8 mouse cellular contexts compared by ENCODE assay signal in genomic region chr4:154964581-154965235, GRCm38 (mm10). TPM values are rescaled to one million over a fixed set of nuclear protein-coding genes. Genes with fewer than 3 reads are reported as not detected.
DNase-seq lines count a peak whose midpoint lies in the region; ATAC-seq and TF ChIP-seq lines count a peak whose summit lies in the region.

No protein-coding gene starts in this region.

- peak overlapping the region; percentile 91 for H3K4me3 ChIP-seq in E14TG2a.4 (replicated peaks; ENCODE audit: low read length)
- H3K4me3 ChIP-seq in forebrain, embryonic 11.5 days (ENCODE audit: low read depth, low read length): peak overlapping the region; percentile 97
- H3K4me3 ChIP-seq in limb, embryonic 15.5 days: peak overlapping the region; percentile 80
- peak overlapping the region; percentile 89 for H3K4me3 ChIP-seq in olfactory bulb, adult 2 months (ENCODE audit: insufficient read depth, low read depth, low read length)

- peaks cover 41% of the 10 kb centered on the region for H3K27me3 ChIP-seq in E14TG2a.4 (ENCODE audit: insufficient read depth, low read length)
- H3K27me3 ChIP-seq in forebrain, embryonic 11.5 days (ENCODE audit: control insufficient read depth, insufficient read depth, low read length): peaks cover 5% of the 10 kb centered on the region; the same call in 1 of the 2 replicates
- peaks cover 38% of the 10 kb centered on the region for H3K27me3 ChIP-seq in limb, embryonic 15.5 days

- H3K9ac ChIP-seq in forebrain, embryonic 11.5 days (ENCODE audit: low read length): peak overlapping the region; percentile 99
- peak overlapping the region; percentile 74 for H3K9ac ChIP-seq in limb, embryonic 15.5 days

- peak overlapping the region; percentile 98 for H3K27ac ChIP-seq in forebrain, embryonic 11.5 days (ENCODE audit: low read depth, low read length)
- H3K27ac ChIP-seq in limb, embryonic 15.5 days: peak overlapping the region; percentile 93
- peak overlapping the region; percentile 69 for H3K27ac ChIP-seq in olfactory bulb, adult 2 months (ENCODE audit: insufficient read depth, low read depth, low read length)

- peaks cover 9% of the 10 kb centered on the region for H3K9me3 ChIP-seq in E14TG2a.4 (ENCODE audit: low read length)
- H3K9me3 ChIP-seq in forebrain, embryonic 11.5 days (ENCODE audit: control insufficient read depth, low read length): no peaks in the 10 kb centered on the region
- no peaks in the 10 kb centered on the region for H3K9me3 ChIP-seq in limb, embryonic 15.5 days

- peak overlapping the region; percentile 87 for H3K4me2 ChIP-seq in forebrain, embryonic 11.5 days (ENCODE audit: low read depth, low read length, severe bottlenecking)
- H3K4me2 ChIP-seq in limb, embryonic 15.5 days: peak overlapping the region; percentile 71

- under 1% methylated on average over 36 of the region's 36 CpGs for WGBS in forebrain, embryonic 11.5 days
- WGBS in limb, embryonic 15.5 days: 1% methylated on average over 36 of the region's 36 CpGs
- under 1% methylated on average over 36 of the region's 36 CpGs for WGBS in olfactory bulb, adult 2 months

- H3K36me3 ChIP-seq in E14TG2a.4 (ENCODE audit: insufficient read depth, low read length): peaks cover 34% of the 10 kb centered on the region
- peaks cover 9% of the 10 kb centered on the region; the same call in 1 of the 2 replicates for H3K36me3 ChIP-seq in forebrain, embryonic 11.5 days (ENCODE audit: control insufficient read depth, insufficient read depth, low read length)
- H3K36me3 ChIP-seq in limb, embryonic 15.5 days: peaks cover 14% of the 10 kb centered on the region

- no peak for ATAC-seq in forebrain, embryonic 11.5 days (replicated peaks; ENCODE audit: low FRiP score)
- ATAC-seq in limb, embryonic 15.5 days (ENCODE audit: insufficient number of reproducible peaks, low FRiP score, low TSS enrichment, low read depth): peak; percentile 16; the same call in 1 of the 2 replicates

- peak; percentile 49 for DNase-seq in embryo, embryonic 10.5 days (ENCODE audit: low spot score)
- no peak for DNase-seq in embryo, embryonic 9.5 days (ENCODE audit: extremely low spot score)
- no peak for DNase-seq in forebrain, embryonic 11.5 days (ENCODE audit: low spot score)
- no peak for DNase-seq in adrenal gland, adult 8-10 months
- DNase-seq in urinary bladder, postnatal 4 days (ENCODE audit: low spot score in 2 of 2): no peak

- TF ChIP-seq POLR2A in olfactory bulb, adult 2 months (IDR thresholded peaks at IDR 0.05; ENCODE audit: insufficient read depth, low read depth, low read length): no peak

- no peak for TF ChIP-seq CTCF in E14TG2a.4 (conservative IDR thresholded peaks at IDR 0.05; ENCODE audit: low read length)
- no peak for TF ChIP-seq CTCF in olfactory bulb, adult 2 months (IDR thresholded peaks at IDR 0.05; ENCODE audit: insufficient read depth, low read depth, low read length)

- peaks cover 54% of the 10 kb centered on the region for H3K4me1 ChIP-seq in E14TG2a.4 (replicated peaks; ENCODE audit: low read depth, low read length)
- H3K4me1 ChIP-seq in forebrain, embryonic 11.5 days (replicated peaks; ENCODE audit: control insufficient read depth, insufficient read depth, low read length): peaks cover 22% of the 10 kb centered on the region
- peaks cover 54% of the 10 kb centered on the region for H3K4me1 ChIP-seq in limb, embryonic 15.5 days
- peaks cover 42% of the 10 kb centered on the region for H3K4me1 ChIP-seq in olfactory bulb, adult 2 months (ENCODE audit: control insufficient read depth, insufficient read depth, low read length)

RNA-seq across cellular contexts. Expression of gene Pank4, which starts 0.8 kb away (rescaled TPM):
- polyA plus RNA-seq in forebrain, embryonic 11.5 days (2014; fragmentation: Nextera tagmentation; extraction: Ambion mirVana): 43.1 and 49.1 TPM in 2 replicates
- polyA plus RNA-seq in limb, embryonic 15.5 days (2015; fragmentation: Nextera tagmentation; extraction: Ambion mirVana): 35.4 and 38.6 TPM in 2 replicates
- not detected in 2 replicates for polyA plus RNA-seq in olfactory bulb, adult 2 months (2012; ENCODE audit: insufficient read depth, insufficient read length, low replicate concordance, missing spikeins)
- 10 to 100 TPM; 27.8 to 38.1 (median 34.0) TPM for total RNA-seq in adrenal gland, adult 8-10 months (2022)

RNA-seq across cellular contexts. Expression of gene Hes5, which starts 4.0 kb away (rescaled TPM):
- 313 and 318 TPM in 2 replicates for polyA plus RNA-seq in forebrain, embryonic 11.5 days (2014; fragmentation: Nextera tagmentation; extraction: Ambion mirVana)
- 1.1 and 1.3 TPM in 2 replicates for polyA plus RNA-seq in limb, embryonic 15.5 days (2015; fragmentation: Nextera tagmentation; extraction: Ambion mirVana)
- polyA plus RNA-seq in olfactory bulb, adult 2 months (2012; ENCODE audit: insufficient read depth, insufficient read length, low replicate concordance, missing spikeins): not detected in 2 replicates
- not detected for total RNA-seq in adrenal gland, adult 8-10 months (2022)

RNA-seq across cellular contexts. Expression of gene Tnfrsf14, which starts 36.3 kb away (rescaled TPM):
- polyA plus RNA-seq in forebrain, embryonic 11.5 days (2014; fragmentation: Nextera tagmentation; extraction: Ambion mirVana): 0.61 and 1.4 TPM in 2 replicates
- polyA plus RNA-seq in limb, embryonic 15.5 days (2015; fragmentation: Nextera tagmentation; extraction: Ambion mirVana): 0.86 and 1.1 TPM in 2 replicates
- not detected in 2 replicates for polyA plus RNA-seq in olfactory bulb, adult 2 months (2012; ENCODE audit: insufficient read depth, insufficient read length, low replicate concordance, missing spikeins)
- 10 to 100 TPM in 1 of 4 experiments, 1 to 10 TPM in 3; 6.9 to 14.7 (median 8.7) TPM for total RNA-seq in adrenal gland, adult 8-10 months (2022)

Comparison
In these comparisons a context has a peak if more than half of its experiments do, and no peak if none do; other contexts are left out.
1. RNA of gene Pank4, which starts 0.8 kb away (polyA plus RNA-seq): 43.1 to 49.1 TPM in forebrain, embryonic 11.5 days and 35.4 to 38.6 TPM in limb, embryonic 15.5 days; not detected in olfactory bulb, adult 2 months; every median in the first group is over 10 times any median in the second.
2. RNA of gene Hes5, which starts 4.0 kb away (polyA plus RNA-seq): 313 to 318 TPM in forebrain, embryonic 11.5 days; 1.1 to 1.3 TPM in limb, embryonic 15.5 days and not detected in olfactory bulb, adult 2 months; every median in the first group is over 100 times any median in the second.
3. Peak in every context shown above with its lines, with median percentiles within 50 percentile points of each other: H3K4me3 ChIP-seq and H3K27ac ChIP-seq.